Mouse (Mus musculus) macrophage (primary cell): ENCODE measurements around the gene Adap1. TPM values are rescaled to one million over a fixed set of nuclear protein-coding genes. Genes with fewer than 3 reads are reported as not detected.

Source experiments
- H3K27ac ChIP-seq: fragments of 350-480 bp; formaldehyde crosslinking; 2 replicates; pipeline ENCODE4 v1.9.0; 2021
- H3K36me3 ChIP-seq: fragments of 350-480 bp; formaldehyde crosslinking; 2 replicates; pipeline ENCODE4 v1.9.0; 2021; ENCODE audit errors: inconsistent target
- H3K4me3 ChIP-seq: fragments of 350-480 bp; formaldehyde crosslinking; 2 replicates; pipeline ENCODE4 v1.9.0; 2021; ENCODE audit errors: inconsistent target
- H3K79me2 ChIP-seq: fragments of 350-480 bp; formaldehyde crosslinking; 2 replicates; pipeline ENCODE4 v1.9.0; 2021; ENCODE audit errors: inconsistent target
- WGBS: methylation state at CpG from one replicate; pipeline ENCODE4 v1.1.7; 2026; ENCODE audit warnings: inconsistent platforms; ENCODE audit not compliant: missing documents; 5-methylcytosine and 5-hydroxymethylcytosine counted together
- polyA plus RNA-seq: library from polyadenylated mRNA; stranded (reverse); fragments of 250-400 nt; gene quantifications from 3 replicates; pipeline ENCODE4 v1.2.4, GENCODE M21; 2018; ENCODE audit warnings: inconsistent platforms

Gene Adap1
- polyA plus RNA-seq, 1 experiment from 2014 or later, result 47.4 TPM

GRCm38 (mm10) chr5:139251736-139252080 lies 73.7 kb downstream of the Adap1 start:
- peak overlapping the region; percentile 32 for H3K4me3 ChIP-seq
- peaks cover 25% of the 10 kb centered on the region; the same call in 1 of the 2 replicates for H3K36me3 ChIP-seq
- WGBS, result 2% methylated on average over 8 of the region's 8 CpGs
- peak overlapping the region; percentile 36 for H3K27ac ChIP-seq
- H3K79me2 ChIP-seq, result peaks cover 39% of the 10 kb centered on the region

DNA sequence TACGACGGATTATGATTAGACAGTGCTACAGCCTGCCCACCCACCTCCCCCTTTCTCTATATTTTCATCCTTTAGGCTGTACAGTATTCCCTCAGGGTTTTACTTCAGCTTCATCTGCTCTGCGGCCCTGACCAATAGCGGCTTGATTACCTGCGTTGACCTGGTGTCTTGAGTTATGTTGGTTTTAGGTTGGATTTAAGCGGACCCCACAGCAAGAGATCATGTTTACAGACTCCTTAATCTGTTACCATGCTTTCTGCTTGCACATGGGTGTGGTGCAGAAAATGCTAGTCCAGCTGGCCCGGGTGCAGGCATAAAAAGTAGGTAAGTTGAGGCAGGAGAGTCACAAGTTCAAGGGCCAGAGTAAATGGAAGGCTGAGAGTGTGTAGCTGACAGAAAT lies 74.1 kb downstream of the Adap1 start:
- H3K27ac ChIP-seq, result no peak overlapping the region
- 88% methylated on average over 7 of the region's 7 CpGs for WGBS
- H3K36me3 ChIP-seq, result peaks cover 30% of the 10 kb centered on the region; the same call in 1 of the 2 replicates
- peaks cover 35% of the 10 kb centered on the region for H3K79me2 ChIP-seq
- H3K4me3 ChIP-seq, result peak overlapping the region; percentile 32; the same call in 1 of the 2 replicates

GRCm38 (mm10) chr5:139248846-139249245 lies 76.6 kb downstream of the Adap1 start:
- Histone ChIP-seq H3K36me3 (peaks cover 43% of the 10 kb centered on the region; the same call in 1 of the 2 replicates), H3K4me3 (no peak overlapping the region), H3K79me2 (peaks cover 11% of the 10 kb centered on the region), H3K27ac (no peak overlapping the region)
- 89% methylated on average over 3 of the region's 3 CpGs for WGBS

GRCm38 (mm10) chr5:139247767-139248166 lies 77.7 kb downstream of the Adap1 start:
- Histone ChIP-seq H3K27ac (no peak overlapping the region), H3K4me3 (no peak overlapping the region), H3K36me3 (peaks cover 43% of the 10 kb centered on the region; the same call in 1 of the 2 replicates), H3K79me2 (no peaks in the 10 kb centered on the region; the same call in 1 of the 2 replicates)
- 100% methylated on average over 3 of the region's 3 CpGs for WGBS

DNA sequence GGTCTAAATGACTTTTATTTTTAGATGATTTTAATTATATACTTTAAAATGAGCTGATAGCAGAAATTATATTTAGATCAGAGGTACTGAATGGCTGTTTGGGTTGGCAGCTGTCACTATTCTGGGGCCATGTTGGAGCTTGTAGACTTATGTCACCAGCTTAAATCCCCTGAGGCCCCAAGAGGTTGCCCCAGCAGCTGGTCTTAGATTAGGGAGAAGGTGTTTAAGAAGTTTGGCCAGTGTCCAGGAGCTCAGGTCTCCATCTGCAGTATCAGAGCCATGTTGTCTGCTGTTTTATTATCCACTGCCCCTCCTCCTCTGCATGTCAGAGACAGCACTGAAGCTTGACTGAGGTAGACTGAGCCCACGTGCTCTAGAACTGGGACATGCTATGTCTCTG lies 82.0 kb downstream of the Adap1 start:
- Histone ChIP-seq H3K4me3 (no peak overlapping the region), H3K27ac (no peak overlapping the region), H3K79me2 (no peaks in the 10 kb centered on the region), H3K36me3 (peaks cover 50% of the 10 kb centered on the region; the same call in 1 of the 2 replicates)
- 100% methylated on average over 1 of the region's 1 CpGs for WGBS

- H3K4me3 ChIP-seq, result no peak overlapping the region
- H3K79me2 ChIP-seq, result no peaks in the 10 kb centered on the region
- H3K36me3 ChIP-seq, result peaks cover 34% of the 10 kb centered on the region; the same call in 1 of the 2 replicates
- no peak overlapping the region for H3K27ac ChIP-seq
- 96% methylated on average over 15 of the region's 15 CpGs for WGBS
These were observed 84.2 kb downstream of the Adap1 start for GRCm38 (mm10) chr5:139241022-139241761.

DNA sequence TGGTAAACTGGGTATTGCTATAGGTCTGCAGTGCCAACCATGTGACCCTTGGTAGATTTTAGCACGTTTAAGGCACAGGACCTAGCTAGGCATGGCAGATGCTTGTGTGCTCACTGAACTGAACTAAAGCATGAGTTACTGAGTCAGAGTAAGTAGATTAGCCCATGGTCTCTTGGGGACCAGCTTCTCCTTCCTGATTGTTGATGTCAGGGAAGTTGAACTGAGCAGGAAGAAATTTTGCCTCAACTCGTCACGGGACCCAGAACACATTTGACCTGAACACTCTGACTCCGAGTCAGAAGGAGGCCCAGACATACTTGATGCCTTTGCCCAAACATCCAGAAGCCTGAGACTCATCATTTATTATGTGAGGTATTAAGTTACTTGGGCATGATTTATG lies 88.0 kb downstream of the Adap1 start:
- H3K79me2 ChIP-seq, result no peaks in the 10 kb centered on the region
- H3K27ac ChIP-seq, result no peak overlapping the region
- no peak overlapping the region for H3K4me3 ChIP-seq
- 98% methylated on average over 4 of the region's 4 CpGs for WGBS
- H3K36me3 ChIP-seq, result peaks cover 43% of the 10 kb centered on the region

DNA sequence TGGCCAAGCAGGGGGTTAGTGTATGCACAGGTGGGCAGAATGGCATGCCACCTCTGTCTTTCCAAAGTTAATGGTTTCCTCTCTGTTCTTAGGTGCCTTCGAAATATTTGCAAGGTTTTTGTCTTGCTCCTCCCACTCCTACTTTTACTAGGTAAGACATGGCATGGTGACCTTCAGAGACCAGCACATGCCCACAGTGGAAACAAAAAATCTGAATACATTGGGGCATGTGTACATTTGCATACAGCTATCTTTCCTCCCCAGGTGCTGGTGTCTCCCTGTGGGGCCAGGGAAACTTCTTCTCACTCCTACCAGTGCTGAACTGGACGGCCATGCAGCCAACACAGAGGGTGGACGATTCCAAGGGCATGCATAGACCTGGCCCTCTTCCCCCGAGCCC lies 91.0 kb downstream of the Adap1 start:
- Histone ChIP-seq H3K4me3 (no peak overlapping the region), H3K27ac (no peak overlapping the region), H3K79me2 (no peaks in the 10 kb centered on the region), H3K36me3 (peaks cover 42% of the 10 kb centered on the region)
- 94% methylated on average over 4 of the region's 4 CpGs for WGBS

DNA sequence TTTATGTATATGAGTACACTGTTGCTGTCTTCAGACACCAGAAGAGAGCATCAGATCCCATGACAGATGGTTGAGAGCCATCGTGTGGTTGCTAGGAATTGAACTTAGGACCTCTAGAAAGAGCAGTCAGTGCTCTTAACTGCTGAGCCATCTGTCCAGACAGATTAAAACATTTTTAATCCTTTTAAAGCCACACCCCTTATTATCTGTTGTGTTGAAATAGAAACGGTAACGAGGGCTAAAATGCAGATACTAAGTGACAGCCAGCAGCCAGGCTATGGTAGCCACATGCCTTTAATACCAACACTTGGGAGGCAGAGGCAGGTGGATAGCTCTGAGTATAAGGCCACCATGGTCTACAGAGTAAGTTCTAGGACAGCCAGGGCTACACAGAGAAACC lies 93.3 kb downstream of the Adap1 start:
- Histone ChIP-seq H3K79me2 (no peaks in the 10 kb centered on the region), H3K4me3 (no peak overlapping the region), H3K36me3 (peaks cover 45% of the 10 kb centered on the region)

DNA sequence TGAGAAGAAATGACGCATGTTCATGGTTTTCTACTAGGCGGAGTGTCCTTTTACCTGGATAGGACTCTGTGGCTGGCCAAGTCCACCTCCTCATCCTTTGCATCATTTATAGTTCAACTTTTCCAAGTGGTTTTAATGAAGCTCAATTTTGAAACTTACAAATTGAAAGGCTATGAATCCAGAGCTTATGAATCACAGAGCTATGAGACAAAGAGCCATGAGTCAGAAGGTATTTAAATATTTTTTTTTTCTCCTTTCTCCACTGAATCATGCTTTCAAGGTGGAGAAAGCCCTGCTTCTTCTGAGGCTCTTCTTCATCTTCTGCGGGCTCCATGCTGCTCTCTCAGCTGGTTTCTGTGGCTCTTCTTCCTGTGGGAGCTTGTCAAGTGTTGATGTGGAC lies 95.7 kb downstream of the Adap1 start:
- H3K79me2 ChIP-seq, result no peaks in the 10 kb centered on the region
- WGBS, result 100% methylated on average over 3 of the region's 3 CpGs
- no peak overlapping the region for H3K4me3 ChIP-seq
- H3K36me3 ChIP-seq, result peaks cover 56% of the 10 kb centered on the region
- H3K27ac ChIP-seq, result no peak overlapping the region

More for the DNA sequence above, 93.3 kb downstream of the Adap1 start:
- no peak overlapping the region for H3K27ac ChIP-seq
- 90% methylated on average over 3 of the region's 3 CpGs for WGBS

DNA sequence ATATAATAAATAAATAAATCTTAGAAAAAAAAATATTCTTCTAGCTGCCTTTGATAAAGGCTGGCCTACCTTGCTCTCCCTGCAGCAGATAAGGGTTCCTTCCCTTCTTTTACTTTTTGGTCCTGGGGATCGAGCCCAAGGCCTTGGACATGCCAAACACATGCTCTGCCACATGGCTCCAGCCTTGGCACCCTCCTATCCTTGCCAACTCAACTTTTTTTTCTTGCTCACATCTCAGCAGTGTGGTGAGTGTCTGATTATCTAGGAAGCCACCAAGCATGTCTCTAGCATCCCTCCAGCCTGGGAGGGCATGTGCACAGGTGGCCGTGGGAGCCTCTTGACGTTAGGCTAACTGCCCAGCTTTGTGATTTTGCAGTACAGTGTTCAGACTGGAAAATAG lies 97.1 kb downstream of the Adap1 start:
- Histone ChIP-seq H3K79me2 (no peaks in the 10 kb centered on the region), H3K4me3 (no peak overlapping the region), H3K36me3 (peaks cover 45% of the 10 kb centered on the region), H3K27ac (no peak overlapping the region)
- 94% methylated on average over 3 of the region's 3 CpGs for WGBS

- H3K27ac ChIP-seq, result no peak overlapping the region
- H3K4me3 ChIP-seq, result no peak overlapping the region
- no peaks in the 10 kb centered on the region for H3K79me2 ChIP-seq
- H3K36me3 ChIP-seq, result peaks cover 44% of the 10 kb centered on the region
- 100% methylated on average over 2 of the region's 2 CpGs for WGBS
These were observed 97.8 kb downstream of the Adap1 start for GRCm38 (mm10) chr5:139227645-139228044.

DNA sequence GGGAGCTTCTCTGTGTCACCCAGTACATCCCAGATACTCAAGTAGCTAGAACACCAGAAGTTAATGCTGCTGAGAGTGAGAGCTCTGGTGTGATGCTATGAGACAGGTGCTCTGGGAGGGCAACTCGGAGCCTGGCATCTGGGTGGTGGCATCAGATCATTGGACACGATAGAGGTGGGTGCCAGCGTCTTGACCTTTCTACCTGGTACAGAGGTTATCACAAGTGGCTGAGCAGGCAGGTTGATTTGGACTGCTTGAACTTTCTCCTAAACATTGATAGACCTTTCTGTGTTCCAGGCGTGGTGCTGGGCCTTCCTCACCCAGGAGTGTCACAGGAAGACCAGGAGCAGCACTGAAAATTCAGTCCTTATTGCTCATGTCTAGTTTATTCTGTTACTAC lies 98.2 kb downstream of the Adap1 start:
- Histone ChIP-seq H3K4me3 (no peak overlapping the region), H3K36me3 (peaks cover 44% of the 10 kb centered on the region), H3K27ac (no peak overlapping the region), H3K79me2 (no peaks in the 10 kb centered on the region)
- 98% methylated on average over 4 of the region's 4 CpGs for WGBS

DNA sequence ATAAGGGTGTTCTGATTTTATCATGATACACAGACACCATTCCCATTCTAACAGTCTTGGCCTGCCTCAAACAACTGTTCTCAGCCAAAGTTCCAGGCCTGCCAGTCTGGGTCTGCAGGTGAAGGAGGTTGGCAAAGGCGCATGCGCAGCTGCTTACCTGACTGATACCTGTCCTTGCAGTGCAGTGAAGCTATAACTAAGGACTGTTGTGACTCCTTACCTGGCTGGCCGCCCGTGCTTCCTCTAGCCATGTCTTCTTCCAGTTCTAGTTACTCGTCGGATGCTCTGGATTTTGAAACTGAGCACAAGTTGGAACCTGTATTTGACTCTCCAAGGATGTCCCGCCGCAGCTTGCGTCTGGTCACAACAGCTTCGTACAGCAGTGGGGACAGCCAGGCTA lies 102.1 kb downstream of the Adap1 start:
- WGBS, result 94% methylated on average over 10 of the region's 10 CpGs
- H3K27ac ChIP-seq, result no peak overlapping the region
- no peak overlapping the region for H3K4me3 ChIP-seq
- peaks cover 30% of the 10 kb centered on the region for H3K36me3 ChIP-seq
- H3K79me2 ChIP-seq, result no peaks in the 10 kb centered on the region
